Comparison of ENCODE assay signal across 13 mouse cellular contexts in genomic region chr11:52076742-52077352, GRCm38 (mm10). TPM values are rescaled to one million over a fixed set of nuclear protein-coding genes. Genes with fewer than 3 reads are reported as not detected.
DNase-seq lines count a peak whose midpoint lies in the region; ATAC-seq and TF ChIP-seq lines count a peak whose summit lies in the region.
"Had no signal": no experiment of that assay in that cellular context is flagged by ENCODE, and none has a peak within 500 bp of the region (broad histone marks: within the 10 kb centered on the region; RNA-seq: fewer than 3 reads in every experiment).

No protein-coding gene starts in this region.

- no peak for ATAC-seq in heart, embryonic 16.5 days (replicated peaks; ENCODE audit: extremely low read depth, insufficient read depth, low FRiP score)
- ATAC-seq in lung, embryonic 16.5 days (ENCODE audit: low read depth): no peak
- no peak for ATAC-seq in stomach, embryonic 16.5 days (ENCODE audit: insufficient read depth, low FRiP score)
- ATAC-seq in hindbrain, embryonic 14.5 days (ENCODE audit: low FRiP score): no peak
- no peak for ATAC-seq in forebrain, embryonic 14.5 days
- ATAC-seq: hindbrain, embryonic 16.5 days had no signal

- no peak overlapping the region for H3K4me2 ChIP-seq in heart, embryonic 16.5 days (ENCODE audit: low read depth, low read length)
- no peak overlapping the region for H3K4me2 ChIP-seq in lung, embryonic 16.5 days (ENCODE audit: low read depth, low read length)
- no peak overlapping the region for H3K4me2 ChIP-seq in stomach, embryonic 16.5 days (ENCODE audit: low read depth, low read length)
- H3K4me2 ChIP-seq in hindbrain, embryonic 14.5 days (replicated peaks): no peak overlapping the region
- H3K4me2 ChIP-seq in forebrain, embryonic 14.5 days (ENCODE audit: low read length): no peak overlapping the region
- H3K4me2 ChIP-seq: neural tube, embryonic 13.5 days had no signal

- H3K4me3 ChIP-seq in heart, embryonic 16.5 days (ENCODE audit: low read length): no peak overlapping the region
- no peak overlapping the region for H3K4me3 ChIP-seq in lung, embryonic 16.5 days (ENCODE audit: low read length)
- no peak overlapping the region for H3K4me3 ChIP-seq in ES-Bruce4 (ENCODE audit: low read depth, low read length)
- no peak overlapping the region for H3K4me3 ChIP-seq in stomach, embryonic 16.5 days (replicated peaks; ENCODE audit: low read length)
- H3K4me3 ChIP-seq in hindbrain, embryonic 14.5 days (replicated peaks; ENCODE audit: low read length): no peak overlapping the region
- H3K4me3 ChIP-seq in forebrain, embryonic 14.5 days (ENCODE audit: low read depth, low read length): no peak overlapping the region
- H3K4me3 ChIP-seq: neural tube, embryonic 13.5 days had no signal

- 0 out of 2 replicates have a peak overlapping the region, but pooled peaks have one; percentile 16 for H3K27ac ChIP-seq in heart, embryonic 16.5 days (ENCODE audit: low read length)
- H3K27ac ChIP-seq in lung, embryonic 16.5 days (ENCODE audit: low read length): peak overlapping the region; percentile 2
- no peak overlapping the region for H3K27ac ChIP-seq in ES-Bruce4 (ENCODE audit: insufficient read depth, low read length)
- H3K27ac ChIP-seq in stomach, embryonic 16.5 days (ENCODE audit: low read length): peak overlapping the region; percentile 69
- H3K27ac ChIP-seq in hindbrain, embryonic 14.5 days: no peak overlapping the region
- no peak overlapping the region for H3K27ac ChIP-seq in forebrain, embryonic 14.5 days (ENCODE audit: low read depth, low read length)
- H3K27ac ChIP-seq: neural tube, embryonic 13.5 days had no signal

- TF ChIP-seq POLR2A in ES-Bruce4 (IDR thresholded peaks at IDR 0.05; ENCODE audit: insufficient read depth, low read length): no peak

- H3K9ac ChIP-seq in heart, embryonic 16.5 days (ENCODE audit: low read length): no peak overlapping the region
- no peak overlapping the region for H3K9ac ChIP-seq in lung, embryonic 16.5 days (ENCODE audit: low read length)
- no peak overlapping the region for H3K9ac ChIP-seq in ES-Bruce4 (ENCODE audit: low read depth, poor library complexity, severe bottlenecking)
- no peak overlapping the region for H3K9ac ChIP-seq in stomach, embryonic 16.5 days (ENCODE audit: low read length)
- no peak overlapping the region for H3K9ac ChIP-seq in hindbrain, embryonic 14.5 days
- H3K9ac ChIP-seq in forebrain, embryonic 14.5 days (ENCODE audit: low read length): no peak overlapping the region
- H3K9ac ChIP-seq: neural tube, embryonic 13.5 days had no signal

- no peaks in the 10 kb centered on the region for H3K36me3 ChIP-seq in heart, embryonic 16.5 days (ENCODE audit: control insufficient read depth, insufficient read depth)
- H3K36me3 ChIP-seq in lung, embryonic 16.5 days (ENCODE audit: control insufficient read depth, insufficient read depth, low read length): no peaks in the 10 kb centered on the region
- H3K36me3 ChIP-seq in ES-Bruce4 (ENCODE audit: control insufficient read depth, insufficient read depth, low read length, poor library complexity, severe bottlenecking): no peaks in the 10 kb centered on the region
- no peaks in the 10 kb centered on the region for H3K36me3 ChIP-seq in stomach, embryonic 16.5 days (ENCODE audit: control insufficient read depth, insufficient read depth, low read length)
- no peaks in the 10 kb centered on the region for H3K36me3 ChIP-seq in hindbrain, embryonic 14.5 days (replicated peaks; ENCODE audit: control insufficient read depth, insufficient read depth)
- no peaks in the 10 kb centered on the region for H3K36me3 ChIP-seq in forebrain, embryonic 14.5 days (ENCODE audit: control insufficient read depth, insufficient read depth, low read length)
- H3K36me3 ChIP-seq: neural tube, embryonic 13.5 days had no signal

- 78% methylated on average over 6 of the region's 6 CpGs for WGBS in heart, embryonic 16.5 days
- 63% methylated on average over 6 of the region's 6 CpGs for WGBS in lung, embryonic 16.5 days
- 77% methylated on average over 6 of the region's 6 CpGs for WGBS in stomach, embryonic 16.5 days
- WGBS in hindbrain, embryonic 14.5 days: 90% methylated on average over 6 of the region's 6 CpGs
- WGBS in forebrain, embryonic 14.5 days: 83% methylated on average over 6 of the region's 6 CpGs

- no peak for TF ChIP-seq EP300 in ES-Bruce4 (IDR thresholded peaks at IDR 0.05; ENCODE audit: insufficient read depth, low read depth, low read length)

- TF ChIP-seq CTCF in ES-Bruce4 (IDR thresholded peaks at IDR 0.05; ENCODE audit: low read depth, low read length): peak; percentile 11

- no peaks in the 10 kb centered on the region for H3K9me3 ChIP-seq in heart, embryonic 16.5 days (replicated peaks; ENCODE audit: control insufficient read depth, low read length)
- no peaks in the 10 kb centered on the region for H3K9me3 ChIP-seq in lung, embryonic 16.5 days (ENCODE audit: control insufficient read depth, low read length)
- no peaks in the 10 kb centered on the region for H3K9me3 ChIP-seq in ES-Bruce4 (replicated peaks; ENCODE audit: control insufficient read depth, insufficient read depth, low read length, poor library complexity, severe bottlenecking)
- no peaks in the 10 kb centered on the region for H3K9me3 ChIP-seq in stomach, embryonic 16.5 days (replicated peaks; ENCODE audit: control insufficient read depth, low read length)
- no peaks in the 10 kb centered on the region for H3K9me3 ChIP-seq in hindbrain, embryonic 14.5 days (ENCODE audit: control insufficient read depth, low read length)
- H3K9me3 ChIP-seq in forebrain, embryonic 14.5 days (replicated peaks; ENCODE audit: control insufficient read depth, low read length): no peaks in the 10 kb centered on the region
- H3K9me3 ChIP-seq: neural tube, embryonic 13.5 days had no signal

- DNase-seq in heart, postnatal 4 days: no peak
- DNase-seq in lung, postnatal 14 days: no peak
- DNase-seq in hindbrain, embryonic 14.5 days (ENCODE audit: low spot score): no peak
- DNase-seq in forebrain, embryonic 14.5 days (ENCODE audit: low spot score): no peak
- DNase-seq: cerebellum, adult 11 months; gastrocnemius, postnatal 25 days; kidney, adult 8-10 months had no signal

- H3K27me3 ChIP-seq in heart, embryonic 16.5 days (ENCODE audit: control insufficient read depth, insufficient read depth, low read length): no peaks in the 10 kb centered on the region
- H3K27me3 ChIP-seq in lung, embryonic 16.5 days (ENCODE audit: control insufficient read depth, insufficient read depth, low read depth, low read length): no peaks in the 10 kb centered on the region
- no peaks in the 10 kb centered on the region for H3K27me3 ChIP-seq in ES-Bruce4 (ENCODE audit: control insufficient read depth, insufficient read depth, low read length, poor library complexity, severe bottlenecking)
- no peaks in the 10 kb centered on the region for H3K27me3 ChIP-seq in stomach, embryonic 16.5 days (ENCODE audit: control insufficient read depth, insufficient read depth, low read length)
- no peaks in the 10 kb centered on the region for H3K27me3 ChIP-seq in hindbrain, embryonic 14.5 days (ENCODE audit: control insufficient read depth, insufficient read depth, low read length)
- H3K27me3 ChIP-seq in forebrain, embryonic 14.5 days (replicated peaks; ENCODE audit: control insufficient read depth, insufficient read depth, low read length): no peaks in the 10 kb centered on the region
- H3K27me3 ChIP-seq: neural tube, embryonic 13.5 days had no signal

- peaks cover 9% of the 10 kb centered on the region for H3K4me1 ChIP-seq in heart, embryonic 16.5 days (ENCODE audit: control insufficient read depth, insufficient read depth, low read length)
- no peaks in the 10 kb centered on the region; the same call in none of the 2 replicates for H3K4me1 ChIP-seq in lung, embryonic 16.5 days (replicated peaks; ENCODE audit: control insufficient read depth, insufficient read depth, low read length)
- H3K4me1 ChIP-seq in ES-Bruce4 (ENCODE audit: control insufficient read depth, insufficient read depth, low read length): no peaks in the 10 kb centered on the region
- 0 out of 2 replicates have a peak, but pooled peaks cover 2% of the 10 kb centered on the region for H3K4me1 ChIP-seq in stomach, embryonic 16.5 days (ENCODE audit: control insufficient read depth, insufficient read depth, low read length)
- peaks cover 6% of the 10 kb centered on the region for H3K4me1 ChIP-seq in hindbrain, embryonic 14.5 days (replicated peaks; ENCODE audit: control insufficient read depth, insufficient read depth, low read length)
- H3K4me1 ChIP-seq in forebrain, embryonic 14.5 days (ENCODE audit: control insufficient read depth, insufficient read depth, low read length): no peaks in the 10 kb centered on the region

RNA-seq across cellular contexts. Expression of gene Ppp2ca, which starts 21.6 kb away (rescaled TPM):
- 67.3 and 71.3 TPM in 2 replicates for polyA plus RNA-seq in heart, embryonic 16.5 days (2015; fragmentation: Nextera tagmentation; extraction: Ambion mirVana)
- 10 to 100 TPM; 86.3 to 87.2 TPM for total RNA-seq in heart, postnatal 4 days (2021)
- polyA plus RNA-seq in lung, embryonic 16.5 days (2015; fragmentation: Nextera tagmentation; extraction: Ambion mirVana): 57.8 and 62.7 TPM in 2 replicates
- polyA plus RNA-seq in ES-Bruce4 (2011; ENCODE audit: insufficient read depth, insufficient read length, low read depth, missing spikeins): 103 TPM in 2 replicates
- polyA plus RNA-seq in stomach, embryonic 16.5 days (2015; fragmentation: Nextera tagmentation; extraction: Ambion mirVana): 53.8 and 60.6 TPM in 2 replicates
- 165 and 180 TPM in 2 replicates for polyA plus RNA-seq in hindbrain, embryonic 14.5 days (2014; fragmentation: Nextera tagmentation; extraction: Ambion mirVana)
- 137 and 140 TPM in 2 replicates for polyA plus RNA-seq in forebrain, embryonic 14.5 days (2014; fragmentation: Nextera tagmentation; extraction: Ambion mirVana)

Comparison
In these comparisons a context has a peak if more than half of its experiments do, and no peak if none do; other contexts are left out.
1. H3K27ac ChIP-seq: peak in heart, embryonic 16.5 days (single experiment), lung, embryonic 16.5 days (single experiment) and stomach, embryonic 16.5 days (single experiment); none in ES-Bruce4 (single experiment), hindbrain, embryonic 14.5 days (single experiment) and forebrain, embryonic 14.5 days (single experiment).